Mouse (Mus musculus) left cerebral cortex, postnatal 4 days (tissue): Measurements from ENCODE around the gene Gm49337. TPM values are rescaled to one million over a fixed set of nuclear protein-coding genes. Genes with fewer than 3 reads are reported as not detected.
A peak's percentile ranks its signal among the peaks of the same experiment; 100 is the strongest.

Source experiments
- DNase-seq: peaks from one replicate; pipeline ENCODE4 v3.0.0-alpha.2; 2022
- intact Hi-C: fragments of 180-260 bp; cut with DNase I; formaldehyde crosslinking; loops from one replicate; pipeline ENCODE4 v1.15.1; 2025
- total RNA-seq, 2 experiments: library from RNA; stranded (reverse); gene quantifications; 2 replicates each; pipeline ENCODE4 v1.2.3; 2021

Gm49337 gene
- 1 to 10 TPM; 1.9 to 3.1 TPM for total RNA-seq

DNA sequence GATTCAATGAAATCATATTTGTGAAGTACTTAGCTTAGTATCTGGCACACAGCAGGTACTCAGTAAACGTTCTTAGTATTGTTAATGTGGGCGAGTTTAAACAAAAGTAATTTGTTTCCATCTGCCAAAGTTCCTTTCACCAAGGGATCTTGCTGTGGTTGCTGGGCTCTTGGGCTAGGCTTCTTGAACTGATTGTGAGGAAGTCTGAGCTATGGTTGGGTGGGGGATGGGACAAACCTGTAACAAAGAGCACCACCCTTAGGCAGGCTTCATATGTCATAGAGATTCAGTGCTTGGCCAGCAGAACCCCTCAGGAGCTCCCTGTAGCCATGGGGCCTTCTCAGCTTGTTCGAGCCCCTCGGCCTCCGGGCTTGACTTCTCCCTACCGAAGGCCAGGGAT is at the start of gene Gm49337, which contains the start of gene 1700042G07Rik:
Gm49337 (plus strand) TSS at position 313 of the 400 bp plus-strand sequence.
1700042G07Rik (plus strand) TSS at position 301 of the 400 bp plus-strand sequence.
- intact Hi-C loops = loop anchor here (10.0 kb wide), 1 partner anchor 112 kb away; no protein-coding TSS in a partner anchor
- DNase-seq = no peak

DNA sequence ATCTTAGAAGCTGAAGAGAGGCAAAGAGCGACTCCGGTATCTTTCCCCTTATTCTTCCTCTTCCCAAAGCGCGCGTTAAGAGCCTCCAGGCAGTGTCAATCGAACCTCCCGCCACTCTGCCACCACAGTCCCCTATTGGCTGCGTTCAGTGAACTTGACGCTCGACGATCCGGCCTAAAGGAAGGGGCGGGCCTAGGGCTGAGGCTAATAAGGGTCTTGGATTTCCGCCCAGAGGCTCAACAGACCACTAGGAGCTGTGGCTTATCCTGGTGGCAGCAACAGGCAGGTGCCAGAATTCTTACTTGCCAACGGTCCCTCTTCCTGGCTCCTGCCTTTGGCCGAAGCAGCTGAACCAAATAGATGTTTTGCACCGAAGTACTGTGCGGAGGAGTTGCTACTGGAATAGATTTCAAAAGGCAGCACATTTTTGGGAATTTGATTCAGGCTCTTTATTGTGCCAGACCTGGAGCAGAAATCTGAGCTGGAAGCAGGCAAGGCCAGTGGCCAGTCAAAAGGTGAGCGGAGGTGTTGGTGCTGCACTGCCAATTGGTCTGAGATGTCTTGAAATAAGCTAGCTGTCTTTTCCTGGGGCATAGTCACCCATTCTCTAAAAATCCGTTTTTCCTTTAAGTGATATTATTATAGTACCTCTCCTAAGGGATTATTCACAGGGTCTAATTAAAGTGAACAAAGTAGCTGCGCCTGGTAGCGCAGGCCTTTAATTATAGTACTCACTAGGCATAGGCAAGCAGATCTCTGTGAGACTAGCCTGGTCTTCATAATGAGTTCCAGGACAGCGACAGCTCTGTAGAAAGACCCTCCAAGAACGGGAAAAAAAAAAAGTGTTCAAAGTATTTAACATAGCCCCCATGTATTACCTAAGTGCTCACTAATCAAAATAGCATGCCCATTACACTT is 49.3 kb upstream of the Gm49337 start, which contains the start of the genes Rad54l and Pomgnt1:
Rad54l (minus strand) TSS at position 89 of the 918 bp plus-strand sequence.
Pomgnt1 (plus strand) TSS at position 239 of the 918 bp plus-strand sequence.
- intact Hi-C loops = no loop called here

DNA sequence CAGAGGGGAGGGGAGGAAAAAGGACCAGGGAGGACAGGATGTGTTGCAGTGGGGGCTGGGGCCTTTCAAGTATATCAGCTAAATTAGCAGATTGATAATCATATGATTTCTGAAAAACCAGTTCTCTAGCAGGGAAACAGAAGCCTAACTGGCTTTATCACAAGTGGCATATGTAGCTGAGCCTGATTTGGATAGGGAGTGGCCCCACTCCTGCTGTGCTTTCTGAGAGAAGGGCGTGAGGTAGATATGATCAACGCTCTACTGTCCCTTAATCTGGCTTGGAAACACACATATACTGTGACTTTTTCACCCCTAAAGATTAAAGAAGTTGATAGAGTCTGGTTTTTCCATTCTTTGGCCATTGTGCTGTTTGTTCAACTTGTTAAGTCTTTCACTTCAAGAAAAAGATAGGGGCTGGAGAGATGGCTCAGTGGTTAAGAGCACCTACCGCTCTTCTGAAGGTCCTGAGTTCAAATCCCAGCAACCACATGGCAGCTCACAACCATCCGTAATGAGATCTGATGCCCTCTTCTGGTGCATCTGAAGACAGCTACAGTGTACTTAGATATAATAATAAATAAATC is 47.3 kb upstream of the Gm49337 start:
- intact Hi-C loops = no loop called here
- DNase-seq = no peak

More for the DNA sequence above, 49.3 kb upstream of the Gm49337 start, which contains the start of the genes Rad54l and Pomgnt1:
- DNase-seq = peak; percentile 92

DNA sequence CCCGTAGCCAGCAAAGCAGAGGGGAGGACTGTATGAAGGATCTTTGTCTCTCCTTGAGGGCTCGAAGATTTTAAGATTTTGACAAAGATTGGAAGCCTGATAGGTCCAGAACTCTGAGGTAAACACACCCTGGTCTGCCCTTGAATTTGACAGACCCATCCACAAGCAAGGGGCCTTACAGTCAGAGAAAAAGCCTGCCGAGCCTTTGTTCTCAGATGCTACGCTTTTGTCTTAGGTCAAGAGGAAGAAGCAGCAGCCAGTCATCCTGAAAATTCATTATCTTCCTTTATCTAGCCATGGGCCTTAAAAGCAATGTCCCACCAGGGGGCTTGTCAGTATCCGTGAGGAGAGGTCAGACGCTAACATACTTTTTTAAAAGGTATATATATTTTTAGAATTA is 45.2 kb upstream of the Gm49337 start:
- intact Hi-C loops = no loop called here
- DNase-seq = no peak

DNA sequence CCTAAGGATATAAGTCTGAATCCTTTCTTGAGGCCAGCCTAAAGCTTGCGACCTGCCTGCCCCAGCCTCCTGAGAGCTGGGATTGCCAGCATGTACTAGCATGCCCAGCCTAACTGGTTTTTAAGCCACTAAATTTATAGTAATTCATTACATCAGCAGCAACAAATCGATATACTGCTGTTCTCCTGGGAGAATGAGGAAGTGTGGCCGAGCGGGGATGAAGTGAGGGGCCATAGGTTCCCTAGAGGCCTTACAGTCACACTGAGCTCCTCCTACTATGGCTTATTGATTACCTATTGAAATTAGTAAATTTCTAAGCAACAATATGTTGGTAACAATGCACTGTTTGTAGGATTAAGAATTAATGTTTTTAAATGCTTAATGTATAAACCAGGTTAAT is 40.1 kb upstream of the Gm49337 start:
- DNase-seq = no peak
- intact Hi-C loops = no loop called here

DNA sequence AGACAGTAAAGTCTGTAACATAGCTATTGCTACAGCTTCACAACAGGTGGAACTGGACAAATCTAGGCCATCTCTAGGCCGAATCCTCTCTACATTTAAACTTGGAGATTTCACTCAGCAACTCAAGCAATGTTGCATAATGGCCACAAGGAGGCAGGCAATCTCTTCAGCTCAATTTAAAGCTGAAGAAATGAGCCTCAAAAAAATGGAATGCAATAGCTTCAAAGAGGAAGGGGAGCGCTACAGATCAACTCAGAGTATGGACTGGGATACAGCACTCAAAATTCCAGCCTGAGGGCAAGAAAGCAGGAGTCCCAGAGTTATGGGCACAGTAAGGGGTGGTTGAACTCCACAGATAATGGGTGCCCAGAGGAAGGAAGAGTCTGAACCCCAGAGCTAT is 38.2 kb upstream of the Gm49337 start:
- intact Hi-C loops = no loop called here
- no peak for DNase-seq

DNA sequence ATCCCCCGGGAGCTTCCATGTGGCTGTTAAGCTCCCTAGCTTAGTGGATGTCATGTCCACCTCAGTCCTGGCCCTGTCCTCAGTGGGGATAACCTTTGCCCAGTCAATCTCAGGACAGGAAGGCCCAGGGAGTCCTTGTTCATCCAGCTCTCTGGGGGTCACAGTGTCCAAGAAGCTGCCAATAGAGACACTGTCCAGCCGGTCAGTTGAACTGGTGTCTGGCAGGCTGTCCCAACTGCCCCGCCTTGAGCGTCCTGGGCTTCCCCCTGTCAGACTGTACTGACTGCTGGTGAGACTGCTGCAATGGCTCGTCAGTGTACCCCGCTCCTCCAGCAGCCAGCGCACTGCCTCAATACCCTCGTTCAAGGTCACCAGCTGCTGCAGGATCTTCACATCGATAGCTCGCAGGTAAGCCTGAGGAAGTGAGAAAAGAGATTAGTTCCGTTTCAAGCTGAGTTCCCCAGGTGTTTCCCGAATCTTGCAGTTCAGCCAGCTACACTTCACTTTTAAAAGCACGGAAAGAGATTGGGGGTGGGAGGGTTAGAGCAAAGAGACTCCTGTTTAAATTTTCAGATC is 35.7 kb upstream of the Gm49337 start:
- intact Hi-C loops = no loop called here
- no peak for DNase-seq

DNA sequence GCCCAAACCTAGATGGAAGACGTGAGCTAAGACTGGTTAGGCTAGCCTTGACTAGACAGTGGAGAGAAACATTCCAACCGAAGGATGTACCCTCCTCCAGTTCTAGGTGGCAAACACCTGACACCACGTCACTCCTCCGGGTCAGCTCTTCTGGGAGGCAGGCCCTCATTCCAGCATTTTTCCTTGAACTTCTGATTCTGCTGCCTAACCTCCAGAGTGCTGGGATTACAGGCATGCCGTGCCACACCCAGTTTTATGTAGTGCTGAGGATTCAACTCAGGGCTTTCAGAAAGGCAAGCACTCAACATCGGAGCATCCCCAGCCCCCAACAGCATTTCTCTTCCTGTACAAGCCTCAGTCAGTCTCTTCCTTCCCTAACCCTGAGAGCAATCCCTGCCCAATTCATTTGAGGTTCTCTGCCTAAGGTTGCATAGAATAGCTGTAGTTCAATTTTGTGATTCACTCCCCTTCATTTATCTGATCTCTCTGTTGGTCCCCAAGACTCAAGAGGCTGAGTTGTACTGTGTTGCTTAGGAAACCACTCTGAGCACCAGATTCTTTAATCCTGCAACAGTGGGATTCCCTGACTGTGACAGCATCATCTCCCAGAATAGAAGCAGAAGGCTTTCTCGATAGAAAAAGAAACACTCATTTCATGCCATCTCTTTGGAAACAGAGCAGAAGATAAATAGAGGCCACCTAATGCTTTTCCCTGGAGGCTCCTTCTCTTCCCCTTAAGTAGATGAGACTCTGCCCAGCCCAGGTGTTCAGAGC is 32.2 kb upstream of the Gm49337 start:
- DNase-seq = no peak

DNA sequence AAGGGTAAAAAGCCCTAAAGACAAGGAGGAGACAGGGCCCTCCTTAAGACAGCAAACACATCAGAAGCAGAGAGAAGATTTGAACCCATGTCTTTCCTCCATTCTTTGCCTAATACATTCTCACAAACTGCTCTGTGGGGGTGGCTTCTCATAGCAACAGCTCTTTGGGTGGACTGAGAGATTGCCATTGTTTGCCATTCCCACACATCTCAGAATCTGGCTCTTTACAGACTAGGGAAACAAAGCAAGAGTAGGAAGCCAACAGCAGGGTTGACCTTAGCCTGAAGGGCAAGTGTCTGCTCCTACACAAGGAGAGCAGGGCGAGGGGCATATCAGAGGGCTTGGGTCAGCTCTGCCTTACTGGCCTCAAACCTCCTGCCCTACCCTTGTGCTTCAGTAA is 31.4 kb upstream of the Gm49337 start:
- intact Hi-C loops = loop anchor here (10.0 kb wide), 1 partner anchor 853 kb away; the partner anchor contains the start of genes Hectd3 and Urod
- no peak for DNase-seq

More for the DNA sequence above, 32.2 kb upstream of the Gm49337 start:
- intact Hi-C loops = loop anchor here (10.0 kb wide), 1 partner anchor 854 kb away; the partner anchor contains the start of genes Hectd3 and Urod

DNA sequence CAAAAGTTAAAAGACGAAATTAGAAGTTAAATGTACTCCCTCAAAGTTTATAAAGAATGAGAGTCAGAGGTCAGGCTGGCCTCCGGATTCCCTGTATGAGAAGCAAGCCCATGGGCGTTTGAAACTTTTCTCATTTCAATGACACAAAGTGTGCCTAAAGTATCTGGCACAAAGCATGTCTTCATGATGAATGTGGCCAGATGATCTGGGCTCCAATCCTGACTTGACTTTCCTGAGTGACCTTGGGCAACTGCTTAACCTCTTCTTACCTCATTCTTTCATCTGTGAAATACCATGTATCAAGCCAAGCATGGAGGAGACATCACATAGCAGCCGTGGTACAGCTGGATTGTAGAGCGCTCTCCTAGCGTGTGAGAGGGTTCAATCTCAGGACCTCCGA is 30.9 kb upstream of the Gm49337 start:
- intact Hi-C loops = loop anchor here (10.0 kb wide), 1 partner anchor 853 kb away; the partner anchor contains the start of genes Hectd3 and Urod

DNA sequence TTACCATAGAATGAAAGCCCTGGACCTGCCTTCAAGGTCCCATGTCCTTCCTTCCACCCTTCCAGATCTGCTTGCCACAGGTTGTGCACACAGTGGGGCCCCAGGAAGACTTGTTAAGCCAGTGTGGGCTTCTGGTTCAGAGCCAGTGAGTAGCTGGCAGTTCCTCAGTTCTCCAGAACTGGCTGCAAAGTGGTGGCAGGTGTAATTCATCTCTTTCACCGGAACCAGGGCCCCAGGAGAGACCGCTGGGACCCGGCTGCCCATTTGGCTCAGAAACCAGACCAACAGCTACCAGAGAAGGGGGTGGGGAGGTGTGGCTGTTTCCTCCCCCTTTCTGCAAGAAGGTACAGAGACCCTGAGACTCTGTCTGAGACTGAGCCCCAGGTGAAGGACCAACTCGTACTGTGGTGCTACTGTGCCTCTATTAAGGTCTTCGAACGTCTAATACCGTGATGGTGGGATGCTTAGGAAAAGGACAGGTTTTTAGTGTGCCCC is 29.8 kb upstream of the Gm49337 start:
- peak; percentile 83 for DNase-seq
- intact Hi-C loops = loop anchor here (10.0 kb wide), 1 partner anchor 851 kb away; the partner anchor contains the start of genes Hectd3 and Urod

More for the DNA sequence above, 30.9 kb upstream of the Gm49337 start:
- no peak for DNase-seq

DNA sequence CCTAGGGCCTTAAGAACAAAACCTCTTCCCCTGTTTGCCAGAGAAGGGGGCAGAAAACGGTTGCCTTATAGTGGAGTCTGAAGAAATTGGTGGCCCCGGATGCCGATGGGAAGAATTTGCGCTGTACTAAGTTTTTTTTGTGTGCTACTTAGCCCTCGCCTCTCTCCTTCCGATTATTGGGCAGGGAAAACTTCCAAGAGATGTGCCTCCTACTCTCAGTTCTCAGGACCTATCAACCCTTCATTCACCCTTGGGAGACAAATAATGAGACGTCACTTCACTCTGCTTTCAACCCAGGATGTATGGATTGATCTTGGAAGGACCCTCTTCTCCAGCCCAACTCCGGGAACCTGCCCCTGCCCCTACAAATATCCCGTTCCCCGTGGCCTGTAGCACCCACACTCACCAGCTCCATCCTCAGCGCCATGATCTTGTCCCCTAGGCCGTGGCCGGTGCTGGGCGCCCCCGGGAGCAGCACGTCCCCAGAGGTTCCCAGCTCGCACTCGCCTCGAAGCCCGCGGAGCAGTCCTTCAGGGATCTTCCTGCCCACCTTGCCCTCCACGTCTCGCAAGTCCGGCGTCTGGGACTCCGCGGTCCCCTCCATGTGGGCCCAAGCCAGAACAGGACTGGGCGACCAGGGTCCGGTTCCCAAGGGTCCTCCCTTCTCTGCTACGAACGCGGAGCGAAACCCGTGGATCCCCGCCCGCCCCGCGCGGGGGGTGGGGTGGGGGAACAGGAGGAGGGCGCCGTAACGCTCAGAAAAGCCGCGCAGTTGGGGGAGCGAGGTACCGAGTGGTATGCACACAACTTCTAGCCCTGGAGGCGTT is 29.1 kb upstream of the Gm49337 start:
- intact Hi-C loops = loop anchor here (10.0 kb wide), 1 partner anchor 851 kb away; the partner anchor contains the start of genes Hectd3 and Urod
- DNase-seq = peak; percentile 55

DNA sequence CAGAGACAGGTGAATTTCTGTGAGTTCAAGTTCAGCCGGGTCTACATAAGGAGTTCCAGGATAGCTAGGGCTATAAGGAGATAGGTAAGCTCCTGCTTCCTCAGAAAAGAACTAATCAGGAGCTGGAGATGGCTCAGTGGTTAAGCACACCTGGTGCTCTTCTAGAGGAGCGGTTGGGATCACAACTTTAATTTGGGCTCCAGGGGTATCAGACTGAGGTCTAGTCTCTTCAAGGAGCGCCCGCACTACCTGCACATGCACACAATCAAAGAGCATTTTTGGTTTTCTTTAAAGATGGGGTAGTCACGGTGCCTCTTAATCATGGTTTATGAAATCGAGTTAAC is 23.4 kb upstream of the Gm49337 start:
- intact Hi-C loops = loop anchor here (10.0 kb wide), 1 partner anchor 845 kb away; the partner anchor contains the start of genes Hectd3 and Urod
- no peak for DNase-seq

DNA sequence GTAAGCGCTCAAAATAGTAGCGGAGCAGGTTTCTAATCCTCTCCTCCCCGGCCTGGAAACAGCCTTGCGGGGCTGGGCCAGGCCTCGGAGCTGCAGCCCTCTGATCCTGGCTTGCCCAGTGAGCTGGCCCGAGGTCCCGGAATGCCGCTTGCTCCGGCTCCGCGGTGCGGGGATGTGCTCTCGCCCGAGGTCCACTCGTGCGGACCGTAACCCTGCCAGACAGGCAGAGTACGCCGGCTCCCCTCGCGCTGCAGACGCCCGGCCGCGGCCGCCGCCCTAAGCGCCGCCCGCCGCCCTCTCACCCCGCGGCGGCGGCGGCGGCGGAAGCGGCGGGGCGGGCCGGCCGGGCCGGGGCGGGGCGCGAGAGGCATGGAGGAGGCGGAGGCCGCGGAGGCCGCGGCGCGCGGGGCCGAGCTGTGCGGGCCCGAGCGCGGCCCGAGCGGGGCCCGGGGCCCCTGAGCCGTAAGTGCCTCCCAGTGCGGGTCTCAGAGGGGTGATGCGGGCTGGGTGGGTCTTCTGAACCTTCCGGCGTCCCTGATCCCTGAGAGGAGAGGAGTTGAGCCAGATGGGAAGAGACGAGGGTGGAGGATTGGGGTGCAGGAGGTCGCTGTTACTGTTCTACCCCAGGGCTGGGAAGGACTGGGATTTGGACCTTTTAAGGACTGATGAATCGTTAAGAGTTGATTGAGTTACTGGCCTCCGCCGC is 22.9 kb upstream of the Gm49337 start:
- DNase-seq = peak; percentile 64
- intact Hi-C loops = no loop called here

DNA sequence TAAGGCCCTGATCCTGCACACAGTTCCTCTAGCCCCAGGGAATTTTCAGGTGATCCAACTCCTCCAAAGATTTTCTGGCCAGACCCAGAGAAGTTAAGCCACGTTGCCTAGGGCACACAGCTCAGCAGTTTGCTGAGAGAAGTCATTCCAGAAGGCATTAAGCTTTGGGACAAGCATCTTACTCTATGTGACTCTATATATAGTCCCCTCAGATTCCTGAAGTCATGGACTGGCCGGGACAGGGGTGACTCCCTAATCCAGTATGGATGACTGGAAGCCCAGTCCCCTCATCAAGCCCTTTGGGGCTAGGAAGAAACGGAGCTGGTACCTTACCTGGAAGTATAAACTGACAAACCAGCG is 22.3 kb upstream of the Gm49337 start:
- intact Hi-C loops = no loop called here
- no peak for DNase-seq

DNA sequence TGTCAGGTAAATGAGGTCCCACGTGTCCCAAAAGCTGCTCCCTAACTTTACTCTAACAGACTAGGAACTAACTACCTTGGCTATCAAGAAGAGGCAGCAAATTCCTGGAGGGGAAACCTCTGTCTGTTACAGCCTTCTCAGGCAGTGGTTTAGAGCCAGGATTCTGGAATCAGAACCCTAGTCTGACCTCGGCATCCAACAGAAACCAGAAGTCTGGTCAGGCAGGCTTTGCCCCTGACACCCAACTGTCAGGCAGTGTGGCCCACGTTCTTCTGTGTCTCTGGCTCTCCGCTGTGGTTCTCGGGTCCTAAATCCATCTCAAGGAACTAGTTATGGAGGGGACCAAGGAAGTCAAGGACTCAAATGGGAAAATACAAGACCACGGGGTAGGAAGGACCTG is 21.9 kb upstream of the Gm49337 start, which contains the start of gene Lurap1:
Lurap1 (minus strand) TSS at position 101 of the 400 bp plus-strand sequence.
- DNase-seq = no peak
- intact Hi-C loops = no loop called here

DNA sequence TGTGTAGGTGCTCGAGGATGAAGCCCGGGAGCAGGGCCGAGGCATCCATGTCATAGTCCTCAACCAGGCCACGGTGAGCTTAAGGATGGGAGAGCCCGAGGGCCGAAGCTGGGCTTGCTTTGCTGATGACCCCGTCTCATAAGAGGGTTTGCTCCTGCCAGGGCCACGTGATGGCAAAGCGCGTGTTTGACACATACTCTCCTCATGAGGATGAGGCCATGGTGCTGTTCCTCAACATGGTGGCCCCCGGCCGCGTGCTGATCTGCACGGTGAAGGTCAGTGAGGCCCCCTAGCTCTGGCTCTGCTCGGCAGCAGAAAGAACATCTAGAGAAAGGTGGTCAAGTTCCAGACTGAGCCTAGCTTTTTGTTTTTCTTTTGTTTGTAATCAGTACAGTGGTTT is 20.5 kb upstream of the Gm49337 start:
- no peak for DNase-seq
- intact Hi-C loops = no loop called here

DNA sequence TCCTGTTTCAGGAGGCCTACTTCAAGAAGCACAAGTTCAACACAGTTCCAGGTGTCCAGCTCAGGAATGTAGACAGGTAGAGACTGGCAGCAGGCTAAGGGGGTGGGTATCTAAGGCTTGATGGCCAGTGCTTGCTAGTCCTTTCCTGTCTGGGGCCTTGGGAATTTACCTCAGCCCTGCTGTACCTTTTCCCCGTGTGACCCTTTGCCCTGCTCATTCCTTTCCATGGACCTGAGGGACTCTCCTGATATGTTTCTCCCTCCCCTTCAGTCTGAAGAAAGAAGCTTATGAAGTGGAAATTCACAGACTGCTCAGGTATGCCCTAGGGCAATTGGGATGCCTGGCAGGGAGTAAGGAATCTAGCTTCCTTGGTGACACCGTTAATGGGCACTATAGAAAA is 15.3 kb upstream of the Gm49337 start:
- no peak for DNase-seq
- intact Hi-C loops = no loop called here
